Comparison of ENCODE assay signal across 8 mouse cellular contexts in genomic region chr7:101107968-101108652, GRCm38 (mm10). TPM values are rescaled to one million over a fixed set of nuclear protein-coding genes. Genes with fewer than 3 reads are reported as not detected.
DNase-seq lines count a peak whose midpoint lies in the region; ATAC-seq and TF ChIP-seq lines count a peak whose summit lies in the region.

No protein-coding gene starts in this region.

- peak overlapping the region; percentile 59 for H3K4me2 ChIP-seq in CH12.LX (ENCODE audit: insufficient read depth, low read depth, poor library complexity, severe bottlenecking)
- peak overlapping the region; percentile 87 for H3K4me2 ChIP-seq in forebrain, embryonic 11.5 days (ENCODE audit: low read depth, low read length, severe bottlenecking)
- H3K4me2 ChIP-seq in heart, postnatal 0 days (ENCODE audit: low read depth, low read length), result peak overlapping the region; percentile 95
- H3K4me2 ChIP-seq in liver, embryonic 16.5 days (ENCODE audit: low read depth, low read length), result peak overlapping the region; percentile 72
- H3K4me2 ChIP-seq in neural tube, embryonic 13.5 days, result peak overlapping the region; percentile 81

- H3K36me3 ChIP-seq in CH12.LX (replicated peaks in 1 of 2; ENCODE audit: control insufficient read depth in 1 of 2, insufficient read depth in 1 of 2, low read length in 1 of 2), result peaks cover 2 to 19% of the 10 kb centered on the region in 2 experiments
- H3K36me3 ChIP-seq in forebrain, embryonic 11.5 days (ENCODE audit: control insufficient read depth, insufficient read depth, low read length), result peaks cover 3% of the 10 kb centered on the region; the same call in 1 of the 2 replicates
- H3K36me3 ChIP-seq in heart, postnatal 0 days (replicated peaks; ENCODE audit: control insufficient read depth, insufficient read depth, low read length), result peaks cover 7% of the 10 kb centered on the region; the same call in 1 of the 2 replicates
- peaks cover 3% of the 10 kb centered on the region for H3K36me3 ChIP-seq in liver, embryonic 16.5 days (ENCODE audit: control insufficient read depth, insufficient read depth)
- peaks cover 14% of the 10 kb centered on the region for H3K36me3 ChIP-seq in neural tube, embryonic 13.5 days
- H3K36me3 ChIP-seq in testis, adult 2 months (ENCODE audit: control insufficient read depth, insufficient read depth, low read length), result no peaks in the 10 kb centered on the region

- H3K9me3 ChIP-seq in CH12.LX (replicated peaks; ENCODE audit: low read length), result no peaks in the 10 kb centered on the region
- H3K9me3 ChIP-seq in forebrain, embryonic 11.5 days (ENCODE audit: control insufficient read depth, low read length), result no peaks in the 10 kb centered on the region
- no peaks in the 10 kb centered on the region for H3K9me3 ChIP-seq in heart, postnatal 0 days (replicated peaks; ENCODE audit: control insufficient read depth, low read length)
- no peaks in the 10 kb centered on the region for H3K9me3 ChIP-seq in liver, embryonic 16.5 days (replicated peaks; ENCODE audit: control insufficient read depth, low read length)
- no peaks in the 10 kb centered on the region for H3K9me3 ChIP-seq in neural tube, embryonic 13.5 days

- no peaks in the 10 kb centered on the region for H3K27me3 ChIP-seq in CH12.LX (replicated peaks)
- H3K27me3 ChIP-seq in forebrain, embryonic 11.5 days (ENCODE audit: control insufficient read depth, insufficient read depth, low read length), result no peaks in the 10 kb centered on the region
- H3K27me3 ChIP-seq in heart, postnatal 0 days (ENCODE audit: control insufficient read depth, insufficient read depth, low read length), result no peaks in the 10 kb centered on the region
- no peaks in the 10 kb centered on the region for H3K27me3 ChIP-seq in liver, embryonic 16.5 days (ENCODE audit: control insufficient read depth, insufficient read depth, low read depth, low read length)
- no peaks in the 10 kb centered on the region for H3K27me3 ChIP-seq in neural tube, embryonic 13.5 days
- no peaks in the 10 kb centered on the region for H3K27me3 ChIP-seq in testis, adult 2 months (ENCODE audit: control insufficient read depth, insufficient read depth, low read length)

- dilution Hi-C loops in CH12.LX (cut with MboI; ENCODE audit: extremely low pct_ligation_motif_present, extremely low pct_unique_long_range_greater_than_20kb, low sequenced_read_pairs), result no loop called here

- peak; percentile 39 for TF ChIP-seq RAD21 in CH12.LX (IDR thresholded peaks at IDR 0.05; ENCODE audit: low read depth, low read length)

- peak overlapping the region; percentile 40 for H3K27ac ChIP-seq in CH12.LX (ENCODE audit: insufficient read depth, low read depth)
- peak overlapping the region; percentile 98 for H3K27ac ChIP-seq in forebrain, embryonic 11.5 days (ENCODE audit: low read depth, low read length)
- H3K27ac ChIP-seq in heart, postnatal 0 days (ENCODE audit: low read depth), result peak overlapping the region; percentile 95
- peak overlapping the region; percentile 77 for H3K27ac ChIP-seq in liver, embryonic 16.5 days (ENCODE audit: low read length)
- H3K27ac ChIP-seq in neural tube, embryonic 13.5 days (replicated peaks), result peak overlapping the region; percentile 100
- peak overlapping the region; percentile 88 for H3K27ac ChIP-seq in testis, adult 2 months (ENCODE audit: control insufficient read depth, insufficient read depth, low read depth, low read length)

- ATAC-seq in forebrain, embryonic 11.5 days (replicated peaks; ENCODE audit: low FRiP score), result peak; percentile 96
- ATAC-seq in heart, postnatal 0 days (ENCODE audit: insufficient read depth, low read depth), result peak; percentile 91
- ATAC-seq in liver, embryonic 16.5 days (ENCODE audit: low read depth), result peak; percentile 84
- peak; percentile 94 for ATAC-seq in neural tube, embryonic 13.5 days (ENCODE audit: low read depth)

- peak in 1 of 2 experiments; percentile 89; a peak in 2 of 4 replicates for TF ChIP-seq CTCF in CH12.LX (conservative IDR thresholded peaks at IDR 0.05 in 1 of 2, IDR thresholded peaks at IDR 0.05 in 1 of 2; ENCODE audit: low read depth in 2 of 2, low read length in 2 of 2)
- TF ChIP-seq CTCF in heart, postnatal 0 days (IDR thresholded peaks at IDR 0.05; ENCODE audit: low read depth), result peak; percentile 84
- peak; percentile 56; the same call in 1 of the 2 replicates for TF ChIP-seq CTCF in testis, adult 2 months (IDR thresholded peaks at IDR 0.05; ENCODE audit: control insufficient read depth, insufficient read depth, insufficient replicate concordance, low read depth, low read length)

- WGBS in forebrain, embryonic 11.5 days, result under 1% methylated on average over 65 of the region's 75 CpGs
- WGBS in heart, postnatal 0 days, result under 1% methylated on average over 60 of the region's 75 CpGs
- WGBS in liver, embryonic 16.5 days (ENCODE audit: insufficient replicate concordance), result under 1% methylated on average over 46 of the region's 75 CpGs
- WGBS in neural tube, embryonic 13.5 days, result under 1% methylated on average over 65 of the region's 75 CpGs

- H3K4me1 ChIP-seq in CH12.LX (ENCODE audit: control insufficient read depth in 1 of 2, insufficient read depth in 2 of 2), result peaks cover 18 to 45% of the 10 kb centered on the region in 2 experiments
- H3K4me1 ChIP-seq in forebrain, embryonic 11.5 days (replicated peaks; ENCODE audit: control insufficient read depth, insufficient read depth, low read length), result peaks cover 7% of the 10 kb centered on the region; the same call in 1 of the 2 replicates
- peaks cover 10% of the 10 kb centered on the region for H3K4me1 ChIP-seq in heart, postnatal 0 days (ENCODE audit: control insufficient read depth, insufficient read depth)
- peaks cover 21% of the 10 kb centered on the region for H3K4me1 ChIP-seq in liver, embryonic 16.5 days (ENCODE audit: control insufficient read depth, low read depth, low read length)
- peaks cover 29% of the 10 kb centered on the region for H3K4me1 ChIP-seq in neural tube, embryonic 13.5 days (replicated peaks)
- peaks cover 21% of the 10 kb centered on the region for H3K4me1 ChIP-seq in testis, adult 2 months (ENCODE audit: control insufficient read depth, insufficient read depth, low read length)

- peak; percentile 52 for TF ChIP-seq POLR2A in CH12.LX (IDR thresholded peaks at IDR 0.05; ENCODE audit: low read depth, low read length)
- no peak for TF ChIP-seq POLR2A in testis, adult 2 months (IDR thresholded peaks at IDR 0.05; ENCODE audit: control insufficient read depth, low read depth, low read length)

- in situ Hi-C loops in CH12.LX (cut with MboI; ENCODE audit: low pct_ligation_motif_present, low pct_unique_long_range_greater_than_20kb, low sequenced_read_pairs), result loop anchor here (5.0 to 25.0 kb wide), 2 partner anchors 36 to 104 kb away; no protein-coding TSS in a partner anchor

- peak overlapping the region; percentile 97 for H3K9ac ChIP-seq in CH12.LX (ENCODE audit: insufficient read depth, low read depth)
- peak overlapping the region; percentile 93 for H3K9ac ChIP-seq in forebrain, embryonic 11.5 days (ENCODE audit: low read length)
- peak overlapping the region; percentile 89 for H3K9ac ChIP-seq in heart, postnatal 0 days (replicated peaks; ENCODE audit: low read depth, low read length)
- H3K9ac ChIP-seq in liver, embryonic 16.5 days (ENCODE audit: low read depth, low read length), result peak overlapping the region; percentile 70
- H3K9ac ChIP-seq in neural tube, embryonic 13.5 days, result peak overlapping the region; percentile 94

- DNase-seq in CH12.LX (ENCODE audit: extremely low read depth), result peak; percentile 92
- DNase-seq in c-Kit-positive CD71-positive TER-119-negative erythroid progenitor cells, embryonic 14.5 days (ENCODE audit: low read depth), result peak; percentile 87
- peak; percentile 100 for DNase-seq in forebrain, embryonic 11.5 days (ENCODE audit: low spot score)
- DNase-seq in heart, postnatal 0 days (ENCODE audit: low spot score), result peak; percentile 97
- DNase-seq in kidney, postnatal 4 days, result peak; percentile 97 to 98

- H3K4me3 ChIP-seq in CH12.LX (replicated peaks in 1 of 3; ENCODE audit: low read depth in 2 of 3, low read length in 2 of 3, poor library complexity in 1 of 3), result peak overlapping the region; percentile 30 to 98 (median 89)
- peak overlapping the region; percentile 88 for H3K4me3 ChIP-seq in forebrain, embryonic 11.5 days (ENCODE audit: low read depth, low read length)
- H3K4me3 ChIP-seq in heart, postnatal 0 days (ENCODE audit: low read depth, low read length), result peak overlapping the region; percentile 89
- peak overlapping the region; percentile 73 for H3K4me3 ChIP-seq in liver, embryonic 16.5 days (ENCODE audit: low read depth, low read length)
- peak overlapping the region; percentile 77 for H3K4me3 ChIP-seq in neural tube, embryonic 13.5 days
- H3K4me3 ChIP-seq in testis, adult 2 months (ENCODE audit: control insufficient read depth, low read depth, low read length), result peak overlapping the region; percentile 98

- peaks cover 36% of the 10 kb centered on the region for H3K79me2 ChIP-seq in CH12.LX (replicated peaks; ENCODE audit: control insufficient read depth, extremely low read depth, insufficient read depth, poor library complexity, severe bottlenecking)

- no peak; the same call in 1 of the 2 replicates for TF ChIP-seq EP300 in CH12.LX (IDR thresholded peaks at IDR 0.05; ENCODE audit: low read length)
- peak; percentile 88; the same call in 1 of the 2 replicates for TF ChIP-seq EP300 in heart, postnatal 0 days (IDR thresholded peaks at IDR 0.05; ENCODE audit: low read depth)

TF ChIP-seq in CH12.LX, 34 proteins besides CTCF, POLR2A, EP300 and RAD21 (continues in another document):
- TF ChIP-seq GABPA (IDR thresholded peaks at IDR 0.05; ENCODE audit: insufficient replicate concordance, low read depth, low read length) (no peak), TBP (conservative IDR thresholded peaks at IDR 0.05; ENCODE audit: low read depth, low read length) (0 out of 2 replicates have a peak, but pooled peaks have one; percentile 23), ZKSCAN1 (IDR thresholded peaks at IDR 0.05; ENCODE audit: borderline replicate concordance, low read depth, low read length) (no peak), USF1 (IDR thresholded peaks at IDR 0.05; ENCODE audit: low read depth, low read length) (no peak; the same call in 1 of the 2 replicates), ZNF384 (IDR thresholded peaks at IDR 0.05; ENCODE audit: low read depth, low read length) (peak; percentile 13; the same call in 1 of the 2 replicates), USF2 (conservative IDR thresholded peaks at IDR 0.05; ENCODE audit: low read depth, low read length) (no peak; the same call in 1 of the 2 replicates)

RNA-seq across cellular contexts. Expression of gene Fchsd2, which starts 15.4 kb away (rescaled TPM):
- total RNA-seq in CH12.LX (2012; rRNA removed) (25.5 and 26.1 TPM in 2 replicates), CH12.LX (2014; rRNA removed) (23.8 and 25.9 TPM in 2 replicates)
- 37.5 and 38.2 TPM in 2 replicates for polyA plus RNA-seq in CH12.LX (2012; ENCODE audit: insufficient read length, low read depth)
- 31.0 and 33.2 TPM in 2 replicates for polyA plus RNA-seq in forebrain, embryonic 11.5 days (2014; fragmentation: Nextera tagmentation; extraction: Ambion mirVana)
- 15.6 and 19.3 TPM in 2 replicates for total RNA-seq in heart, postnatal 0 days (2014; rRNA removed; ENCODE audit: low replicate concordance)
- polyA plus RNA-seq in heart, postnatal 0 days (2015; fragmentation: Nextera tagmentation; extraction: Ambion mirVana), result 8.7 and 9.7 TPM in 2 replicates
- polyA plus RNA-seq in liver, embryonic 16.5 days (2015; fragmentation: Nextera tagmentation; extraction: Ambion mirVana), result 4.9 and 5.9 TPM in 2 replicates
- 36.8 and 37.3 TPM in 2 replicates for polyA plus RNA-seq in neural tube, embryonic 13.5 days (2015; fragmentation: Nextera tagmentation; extraction: Ambion mirVana)
- 4.2 and 5.8 TPM in 2 replicates for polyA plus RNA-seq in testis, adult 2 months (2012; rRNA removed)

Comparison
In these comparisons a context has a peak if more than half of its experiments do, and no peak if none do; other contexts are left out.
1. Peak in every context shown above with its lines: DNase-seq, ATAC-seq, H3K4me3 ChIP-seq and H3K27ac ChIP-seq.
2. H3K27ac ChIP-seq: peak in every context shown above with its lines; median percentile 100 in neural tube, embryonic 13.5 days; 98 in forebrain, embryonic 11.5 days; 95 in heart, postnatal 0 days; 88 in testis, adult 2 months; 77 in liver, embryonic 16.5 days; 40 in CH12.LX.